In the genomic region with DNA sequence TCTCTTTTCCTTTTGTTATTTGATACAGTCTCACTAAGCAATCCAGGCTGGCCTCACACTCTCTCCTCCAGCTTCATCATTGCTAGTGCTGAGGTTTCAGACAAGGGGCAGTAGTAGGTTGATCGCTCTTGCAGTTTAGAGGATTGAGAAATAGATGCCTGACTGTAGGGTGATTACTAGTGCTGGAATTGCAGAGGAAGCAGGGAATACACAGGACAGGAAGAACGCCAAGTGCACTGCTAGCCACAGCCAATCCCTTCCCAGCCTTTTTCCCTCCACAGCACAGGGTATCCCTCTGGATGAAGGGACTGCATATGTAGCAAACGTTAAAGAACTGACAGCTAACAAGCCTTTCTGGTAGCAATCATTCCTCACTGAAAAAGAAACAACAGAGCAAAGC, we compare ENCODE assay signal across 16 mouse cellular contexts. TPM values are rescaled to one million over a fixed set of nuclear protein-coding genes. Genes with fewer than 3 reads are reported as not detected.
DNase-seq lines count a peak whose midpoint lies in the region; ATAC-seq and TF ChIP-seq lines count a peak whose summit lies in the region.
"Had no signal": no experiment of that assay in that cellular context is flagged by ENCODE, and none has a peak within 500 bp of the region (broad histone marks: within the 10 kb centered on the region; RNA-seq: fewer than 3 reads in every experiment).

No protein-coding gene starts in this region.

- DNase-seq in frontal cortex, postnatal 10 days (ENCODE audit: low spot score in 2 of 2): no peak
- no peak for DNase-seq in neural tube, embryonic 10.5 days (ENCODE audit: extremely low spot score, low spot score)
- peak; percentile 53 for DNase-seq in hindbrain, postnatal 0 days (ENCODE audit: low spot score)
- DNase-seq in telencephalon, adult 2 months (ENCODE audit: low read depth, low spot score): peak; percentile 6
- no peak for DNase-seq in gastrocnemius, postnatal 36 days
- DNase-seq: adrenal gland, postnatal 25 days; gastrocnemius, postnatal 10 days; thymus, adult 2 months had no signal

- no peak overlapping the region for H3K4me3 ChIP-seq in neural tube, embryonic 12.5 days
- peak overlapping the region; percentile 60 for H3K4me3 ChIP-seq in hindbrain, postnatal 0 days (ENCODE audit: low read length)
- H3K4me3 ChIP-seq: liver, embryonic 12.5 days had no signal

- 51% methylated on average over 3 of the region's 3 CpGs for WGBS in neural tube, embryonic 12.5 days
- 28% methylated on average over 3 of the region's 3 CpGs for WGBS in hindbrain, postnatal 0 days

- intact Hi-C loops in gastrocnemius, postnatal 36 days (cut with DNase I): no loop called here

- H3K9me3 ChIP-seq in neural tube, embryonic 12.5 days: no peaks in the 10 kb centered on the region
- H3K9me3 ChIP-seq in hindbrain, postnatal 0 days (ENCODE audit: low read length): no peaks in the 10 kb centered on the region
- H3K9me3 ChIP-seq: embryonic facial prominence, embryonic 15.5 days; heart, embryonic 15.5 days; intestine, embryonic 15.5 days; liver, embryonic 12.5 days had no signal

- 0 out of 2 replicates have a peak, but pooled peaks cover 3% of the 10 kb centered on the region for H3K4me1 ChIP-seq in neural tube, embryonic 12.5 days
- 0 out of 2 replicates have a peak, but pooled peaks cover 2% of the 10 kb centered on the region for H3K4me1 ChIP-seq in hindbrain, postnatal 0 days (ENCODE audit: insufficient read depth, low read length)
- H3K4me1 ChIP-seq: liver, embryonic 12.5 days had no signal

- no peaks in the 10 kb centered on the region for H3K27me3 ChIP-seq in neural tube, embryonic 12.5 days (replicated peaks)
- H3K27me3 ChIP-seq in hindbrain, postnatal 0 days (ENCODE audit: insufficient read depth, low read length): no peaks in the 10 kb centered on the region
- H3K27me3 ChIP-seq: embryonic facial prominence, embryonic 15.5 days had no signal

- TF ChIP-seq CTCF in hindbrain, postnatal 0 days (IDR thresholded peaks at IDR 0.05; ENCODE audit: low read depth): no peak

- H3K4me2 ChIP-seq in neural tube, embryonic 12.5 days (replicated peaks): peak overlapping the region; percentile 75
- H3K4me2 ChIP-seq in hindbrain, postnatal 0 days (ENCODE audit: low read depth, low read length): peak overlapping the region; percentile 78

- peak; percentile 27 for ATAC-seq in frontal cortex, adult (ENCODE audit: low TSS enrichment)
- no peak for ATAC-seq in neural tube, embryonic 12.5 days (ENCODE audit: low FRiP score, low read depth)
- ATAC-seq in hindbrain, postnatal 0 days: 0 out of 2 replicates have a peak, but pooled peaks have one; percentile 27
- ATAC-seq: CD4-positive, CD25-positive, alpha-beta regulatory T cell, adult 4 months; liver, embryonic 12.5 days; Patski had no signal

- no peak overlapping the region for H3K27ac ChIP-seq in neural tube, embryonic 12.5 days
- peak overlapping the region; percentile 84; the same call in 1 of the 2 replicates for H3K27ac ChIP-seq in hindbrain, postnatal 0 days
- H3K27ac ChIP-seq: embryonic facial prominence, embryonic 15.5 days; heart, embryonic 15.5 days; intestine, embryonic 15.5 days; liver, embryonic 12.5 days had no signal

- H3K36me3 ChIP-seq in neural tube, embryonic 12.5 days: no peaks in the 10 kb centered on the region
- H3K36me3 ChIP-seq in hindbrain, postnatal 0 days (ENCODE audit: insufficient read depth, low read length): no peaks in the 10 kb centered on the region
- H3K36me3 ChIP-seq: embryonic facial prominence, embryonic 15.5 days; heart, embryonic 15.5 days; intestine, embryonic 15.5 days; liver, embryonic 12.5 days had no signal

- H3K9ac ChIP-seq in neural tube, embryonic 12.5 days: no peak overlapping the region
- peak overlapping the region; percentile 76 for H3K9ac ChIP-seq in hindbrain, postnatal 0 days (replicated peaks; ENCODE audit: low read length)
- H3K9ac ChIP-seq: embryonic facial prominence, embryonic 15.5 days; heart, embryonic 15.5 days; intestine, embryonic 15.5 days; liver, embryonic 12.5 days had no signal

RNA-seq across cellular contexts. Expression of a gene that starts 1.0 kb away (rescaled TPM):
- 11.1 and 11.9 TPM in 2 replicates for polyA plus RNA-seq in neural tube, embryonic 12.5 days (2016; fragmentation: Nextera tagmentation; extraction: Ambion mirVana)
- 14.4 and 17.9 TPM in 2 replicates for total RNA-seq in hindbrain, postnatal 0 days (2014; rRNA removed)
- 19.7 and 20.0 TPM in 2 replicates for polyA plus RNA-seq in hindbrain, postnatal 0 days (2015; fragmentation: Nextera tagmentation; extraction: Ambion mirVana)
- under 1 TPM; 0.22 to 0.31 TPM for total RNA-seq in gastrocnemius, postnatal 36 days (2021)
- polyA plus RNA-seq: CD4-positive, CD25-positive, alpha-beta regulatory T cell, adult 4 months; Patski; thymus, adult 2 months had no signal

Comparison
In these comparisons a context has a peak if more than half of its experiments do, and no peak if none do; other contexts are left out.
1. DNase-seq: peak in hindbrain, postnatal 0 days (single experiment) and telencephalon, adult 2 months (single experiment); none in frontal cortex, postnatal 10 days (0 of 2), neural tube, embryonic 10.5 days (single experiment) and gastrocnemius, postnatal 36 days (0 of 2).
2. RNA of a gene that starts 1.0 kb away (total RNA-seq): 14.4 to 17.9 TPM in hindbrain, postnatal 0 days; 0.22 to 0.31 TPM in gastrocnemius, postnatal 36 days; every median in the first group is over 10 times any median in the second.